Mouse (Mus musculus) limb, embryonic 13.5 days (tissue): ENCODE results near the gene Krtap9-3. TPM values are rescaled to one million over a fixed set of nuclear protein-coding genes. Genes with fewer than 3 reads are reported as not detected.
A peak's percentile ranks its signal among the peaks of the same experiment; 100 is the strongest.
"Not testable (repeated sequence)": the region's sequence is repeated elsewhere in the genome, so short reads cannot be mapped to it uniquely, and the experiment has no call there.

Experiments
- ATAC-seq: fragments of 200-750 bp; cut with Nextera tagmentation; 2 replicates; pipeline ENCODE4 v1.8.0; 2017; ENCODE audit warnings: low read depth, moderate number of reproducible peaks, moderate TSS enrichment; ENCODE audit not compliant: low FRiP score
- H3K27ac ChIP-seq: fragments of 300-500 bp; sonication (generic); 2 replicates; pipeline ENCODE4 v1.5.1; 2015; ENCODE audit warnings: inconsistent platforms, mild to moderate bottlenecking, moderate library complexity
- H3K27me3 ChIP-seq: fragments of 300-500 bp; sonication (generic); 2 replicates; pipeline ENCODE4 v1.6.1; 2015; ENCODE audit warnings: mild to moderate bottlenecking, inconsistent platforms
- H3K36me3 ChIP-seq: fragments of 300-500 bp; sonication (generic); 2 replicates; pipeline ENCODE4 v1.6.1; 2015; ENCODE audit warnings: inconsistent platforms, mild to moderate bottlenecking, moderate library complexity
- H3K4me1 ChIP-seq: fragments of 300-500 bp; sonication (generic); 2 replicates; pipeline ENCODE4 v1.6.1; 2015; ENCODE audit warnings: inconsistent platforms
- H3K4me2 ChIP-seq: fragments of 300-500 bp; sonication (generic); replicated peaks from 2 replicates; pipeline ENCODE4 v1.6.1; 2015; ENCODE audit warnings: inconsistent platforms, mild to moderate bottlenecking, moderate library complexity
- H3K4me3 ChIP-seq: fragments of 300-500 bp; sonication (generic); 2 replicates; pipeline ENCODE4 v1.5.1; 2015; ENCODE audit warnings: moderate library complexity, mild to moderate bottlenecking, inconsistent platforms
- H3K9ac ChIP-seq: fragments of 300-500 bp; sonication (generic); 2 replicates; pipeline ENCODE4 v1.6.1; 2015; ENCODE audit warnings: mild to moderate bottlenecking, inconsistent platforms
- H3K9me3 ChIP-seq: fragments of 300-500 bp; sonication (generic); 2 replicates; pipeline ENCODE4 v1.6.1; 2016; ENCODE audit warnings: inconsistent platforms
- WGBS: fragments of 180-500 bp; shearing (Covaris S2); methylation state at CpG from one replicate; pipeline ENCODE4 v1.1.7; 2015; 5-methylcytosine and 5-hydroxymethylcytosine counted together
- polyA plus RNA-seq: library from polyadenylated mRNA; unstranded; fragments of >200 nt; fragmentation: Nextera tagmentation; extraction: Ambion mirVana; gene quantifications from 2 replicates; pipeline ENCODE4 v1.2.1, GENCODE M21; 2015

Krtap9-3 gene
- polyA plus RNA-seq, 1 experiment from 2014 or later = not detected

DNA sequence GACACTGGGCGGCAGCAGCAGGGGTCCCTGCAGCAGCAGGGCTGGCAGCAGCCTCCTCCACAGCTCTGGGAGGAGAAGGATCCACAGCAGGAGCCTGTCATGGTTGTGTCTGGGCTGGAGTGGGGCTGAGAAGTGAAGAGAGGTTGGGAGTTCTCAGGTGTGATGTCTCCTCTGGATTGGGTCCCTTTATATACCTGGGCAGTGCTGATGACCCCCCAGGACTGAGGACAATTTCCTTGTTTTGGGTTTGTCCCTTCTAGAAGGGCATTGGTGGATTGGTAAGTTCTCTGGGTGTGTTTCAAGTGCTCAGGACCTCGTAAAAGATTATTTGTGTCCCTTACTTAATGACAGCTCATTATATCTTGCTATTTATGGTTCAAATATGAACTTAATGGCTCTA is 12.2 kb upstream of the Krtap9-3 start, which contains the start of gene Gm11937:
Gene Gm11937 (minus strand): TSS at position 101 of the 400 bp plus-strand sequence.
- 24% methylated on average over 2 of the region's 2 CpGs for WGBS
- H3K9ac ChIP-seq, H3K36me3 ChIP-seq, H3K9me3 ChIP-seq, ATAC-seq, H3K4me1 ChIP-seq, H3K4me3 ChIP-seq, H3K27me3 ChIP-seq, H3K27ac ChIP-seq, H3K4me2 ChIP-seq: not testable (repeated sequence)

DNA sequence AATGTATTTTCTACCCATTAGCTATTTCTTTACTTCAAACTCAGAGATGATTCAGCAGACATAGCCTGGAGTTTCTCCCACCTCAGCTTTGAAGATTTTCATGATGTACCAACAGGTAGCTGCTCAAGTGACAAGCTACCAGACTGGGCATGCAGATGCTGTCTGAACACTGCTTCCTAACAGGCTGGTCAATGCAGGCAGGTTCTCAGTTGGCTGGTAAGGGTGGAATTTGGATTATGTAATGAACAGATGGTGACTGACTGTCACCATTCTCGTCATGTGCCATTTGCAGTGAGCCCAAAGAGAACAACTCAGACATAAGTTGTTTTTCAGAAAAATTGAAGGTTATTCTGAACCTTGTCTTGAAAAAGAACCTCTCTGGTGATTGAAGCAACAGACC is 11.2 kb upstream of the Krtap9-3 start:
- WGBS = 62% methylated on average over 1 of the region's 1 CpGs

DNA sequence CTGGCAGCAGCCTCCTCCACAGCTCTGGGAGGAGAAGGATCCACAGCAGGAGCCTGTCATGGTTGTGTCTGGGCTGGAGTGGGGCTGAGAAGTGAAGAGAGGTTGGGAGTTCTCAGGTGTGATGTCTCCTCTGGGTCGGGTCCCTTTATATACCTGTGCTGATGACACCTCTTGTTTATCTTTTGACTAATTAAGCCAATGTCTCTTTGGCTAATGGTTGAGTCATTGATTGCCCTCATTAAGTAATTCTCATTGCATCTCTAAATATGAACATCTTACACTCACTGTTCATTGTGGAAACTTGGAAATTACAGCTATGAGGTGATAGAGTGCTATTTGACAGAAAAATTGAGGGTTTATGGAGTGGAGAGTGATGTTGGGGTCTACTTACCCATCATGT is 5.3 kb upstream of the Krtap9-3 start, which contains the start of gene Gm11938:
Gene Gm11938 (minus strand): TSS at position 101 of the 400 bp plus-strand sequence.
- H3K4me3 ChIP-seq, ATAC-seq, H3K4me2 ChIP-seq, H3K27me3 ChIP-seq, H3K36me3 ChIP-seq, H3K9me3 ChIP-seq, H3K4me1 ChIP-seq, H3K27ac ChIP-seq, H3K9ac ChIP-seq: not testable (repeated sequence)
- WGBS = 44% methylated on average over 1 of the region's 1 CpGs

More for the DNA sequence above, 11.2 kb upstream of the Krtap9-3 start:
- Histone ChIP-seq H3K4me3 (no peak overlapping the region), H3K27me3 (no peaks in the 10 kb centered on the region), H3K9me3 (no peaks in the 10 kb centered on the region), H3K4me1 (no peaks in the 10 kb centered on the region), H3K9ac (no peak overlapping the region), H3K36me3 (no peaks in the 10 kb centered on the region), H3K27ac (no peak overlapping the region), H3K4me2 (no peak overlapping the region)
- ATAC-seq = no peak

DNA sequence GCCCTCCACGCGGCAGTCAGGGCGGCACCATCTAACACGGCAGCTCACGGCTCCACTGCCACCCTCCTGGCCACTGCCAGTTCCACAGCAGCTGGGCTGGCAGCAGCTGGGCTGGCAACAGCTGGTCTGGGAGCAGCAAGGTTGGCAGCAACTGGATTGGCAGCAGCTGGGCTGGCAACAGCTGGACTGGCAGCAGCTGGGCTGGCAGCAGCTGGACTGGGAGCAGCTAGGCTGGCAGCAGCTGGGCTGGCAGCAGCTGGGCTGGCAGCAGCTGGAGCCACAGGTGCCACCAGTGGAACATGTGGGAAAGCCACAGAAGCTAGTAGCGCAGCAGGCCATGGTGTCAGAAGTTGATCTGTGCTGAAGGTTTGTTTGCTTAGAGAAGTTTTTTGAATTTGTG is 6.9 kb downstream of the Krtap9-3 start, which contains the start of gene Krtap1-3:
Gene Krtap1-3 (minus strand): TSS at position 359 of the 400 bp plus-strand sequence.
- Histone ChIP-seq H3K36me3 (no peaks in the 10 kb centered on the region), H3K27me3 (no peaks in the 10 kb centered on the region), H3K4me2 (no peak within 1 kb of the TSS), H3K4me3 (no peak within 1 kb of the TSS), H3K27ac (no peak within 1 kb of the TSS), H3K9me3 (no peaks in the 10 kb centered on the region), H3K9ac (no peak within 1 kb of the TSS), H3K4me1 (no peaks in the 10 kb centered on the region)
- ATAC-seq = no peak
- WGBS = 76% methylated on average over 6 of the region's 6 CpGs

DNA sequence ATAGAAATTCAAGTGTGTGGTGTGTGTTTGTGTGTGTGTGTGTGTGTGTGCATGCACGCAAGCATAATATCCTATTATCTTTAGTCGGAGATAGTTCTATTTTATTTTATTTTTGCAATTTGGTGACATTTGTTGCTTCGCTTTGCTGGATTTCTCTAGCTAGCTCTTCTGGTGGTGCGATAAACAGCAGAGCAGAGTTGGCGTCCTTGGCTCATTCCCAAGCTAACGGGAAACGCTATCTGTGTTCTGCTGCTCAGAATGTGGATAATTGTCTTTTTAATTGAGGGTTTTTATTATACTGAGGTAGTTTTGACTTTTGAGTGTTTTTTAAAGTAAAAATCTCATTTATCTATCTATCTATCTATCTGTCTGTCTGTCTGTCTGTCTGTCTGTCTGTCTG is 12.8 kb downstream of the Krtap9-3 start:
- no peak for ATAC-seq
- no peaks in the 10 kb centered on the region for H3K9me3 ChIP-seq
- no peak overlapping the region for H3K4me3 ChIP-seq
- H3K9ac ChIP-seq = no peak overlapping the region
- no peaks in the 10 kb centered on the region for H3K4me1 ChIP-seq
- H3K4me2 ChIP-seq = no peak overlapping the region
- no peaks in the 10 kb centered on the region for H3K27me3 ChIP-seq
- no peak overlapping the region for H3K27ac ChIP-seq
- WGBS = 89% methylated on average over 7 of the region's 7 CpGs
- no peaks in the 10 kb centered on the region for H3K36me3 ChIP-seq

DNA sequence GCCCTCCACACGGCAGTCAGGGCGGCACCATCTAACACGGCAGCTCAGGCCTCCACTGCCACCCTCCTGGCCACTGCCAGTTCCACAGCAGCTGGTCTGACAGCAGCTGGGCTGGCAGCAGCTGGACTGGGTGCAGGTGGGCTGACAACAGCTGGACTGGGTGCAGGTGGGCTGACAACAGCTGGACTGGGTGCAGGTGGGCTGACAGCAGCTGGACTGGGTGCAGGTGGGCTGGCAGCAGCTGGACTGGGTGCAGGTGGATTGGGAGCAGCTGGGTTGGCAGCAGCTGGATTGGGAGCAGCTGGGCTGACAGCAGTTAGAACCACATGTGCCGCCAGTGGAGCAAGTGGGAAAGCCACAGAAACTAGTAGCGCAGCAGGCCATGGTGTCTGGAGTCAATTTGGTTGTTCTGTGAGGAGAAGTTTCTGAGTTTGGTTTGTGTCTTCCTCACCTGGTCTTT is 14.6 kb downstream of the Krtap9-3 start, which contains the start of gene Krtap1-4:
Gene Krtap1-4 (minus strand): TSS at position 410 of the 460 bp plus-strand sequence.
- no peak for ATAC-seq
- WGBS = 66% methylated on average over 5 of the region's 5 CpGs

DNA sequence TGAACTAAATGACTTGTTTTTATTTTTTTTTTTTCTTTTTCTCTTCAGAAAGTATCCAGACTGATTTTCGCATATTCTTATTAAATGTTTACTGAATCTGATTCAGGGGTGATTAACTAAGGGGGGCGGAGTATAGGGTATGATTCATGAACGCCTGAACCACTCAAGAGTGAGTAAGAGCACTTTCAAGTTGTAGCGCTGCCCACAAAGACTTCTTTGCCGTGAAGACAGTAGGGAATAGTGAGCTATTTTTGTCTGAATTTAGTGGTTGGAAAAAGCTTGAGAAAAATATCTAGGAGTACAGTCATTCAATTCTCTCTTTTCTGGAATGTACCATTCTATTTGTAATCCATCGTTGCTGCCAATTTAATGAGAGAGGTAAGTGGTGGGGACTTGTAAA is 16.3 kb downstream of the Krtap9-3 start:
- H3K9me3 ChIP-seq = no peaks in the 10 kb centered on the region
- no peaks in the 10 kb centered on the region for H3K27me3 ChIP-seq
- no peaks in the 10 kb centered on the region for H3K4me1 ChIP-seq
- H3K36me3 ChIP-seq = no peaks in the 10 kb centered on the region
- H3K9ac ChIP-seq = no peak overlapping the region
- H3K4me2 ChIP-seq = no peak overlapping the region
- 82% methylated on average over 6 of the region's 6 CpGs for WGBS
- ATAC-seq = no peak
- no peak overlapping the region for H3K4me3 ChIP-seq
- no peak overlapping the region for H3K27ac ChIP-seq

More for the DNA sequence above, 14.6 kb downstream of the Krtap9-3 start, which contains the start of gene Krtap1-4:
- H3K9ac ChIP-seq = no peak within 1 kb of the TSS
- no peaks in the 10 kb centered on the region for H3K9me3 ChIP-seq
- H3K4me1 ChIP-seq = no peaks in the 10 kb centered on the region
- no peak within 1 kb of the TSS for H3K4me3 ChIP-seq
- H3K27ac ChIP-seq = no peak within 1 kb of the TSS
- H3K36me3 ChIP-seq = no peaks in the 10 kb centered on the region
- no peaks in the 10 kb centered on the region for H3K27me3 ChIP-seq
- no peak within 1 kb of the TSS for H3K4me2 ChIP-seq

DNA sequence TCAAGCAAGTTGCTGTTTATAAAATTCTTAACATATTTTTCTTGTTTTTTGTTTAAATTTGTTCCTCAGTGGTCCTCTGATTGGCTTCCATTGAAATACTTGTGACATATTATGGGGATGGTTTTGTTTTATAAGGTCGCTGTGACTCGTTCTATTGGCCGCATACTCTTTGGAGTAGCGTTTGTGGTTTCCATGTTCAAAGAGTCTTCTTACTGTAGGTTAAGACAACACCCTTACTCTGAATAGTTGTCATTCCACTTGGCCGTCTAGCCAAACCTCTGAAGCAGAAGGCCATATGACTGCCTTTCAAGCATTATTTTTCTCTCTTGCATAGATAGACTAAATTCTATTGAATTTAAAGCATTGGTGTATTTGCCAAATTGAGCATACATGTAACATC is 16.9 kb downstream of the Krtap9-3 start:
- Histone ChIP-seq H3K27ac (no peak overlapping the region), H3K9me3 (no peaks in the 10 kb centered on the region), H3K4me3 (no peak overlapping the region), H3K4me1 (no peaks in the 10 kb centered on the region), H3K36me3 (no peaks in the 10 kb centered on the region), H3K9ac (no peak overlapping the region), H3K27me3 (no peaks in the 10 kb centered on the region), H3K4me2 (no peak overlapping the region)
- WGBS = 88% methylated on average over 5 of the region's 5 CpGs
- no peak for ATAC-seq

DNA sequence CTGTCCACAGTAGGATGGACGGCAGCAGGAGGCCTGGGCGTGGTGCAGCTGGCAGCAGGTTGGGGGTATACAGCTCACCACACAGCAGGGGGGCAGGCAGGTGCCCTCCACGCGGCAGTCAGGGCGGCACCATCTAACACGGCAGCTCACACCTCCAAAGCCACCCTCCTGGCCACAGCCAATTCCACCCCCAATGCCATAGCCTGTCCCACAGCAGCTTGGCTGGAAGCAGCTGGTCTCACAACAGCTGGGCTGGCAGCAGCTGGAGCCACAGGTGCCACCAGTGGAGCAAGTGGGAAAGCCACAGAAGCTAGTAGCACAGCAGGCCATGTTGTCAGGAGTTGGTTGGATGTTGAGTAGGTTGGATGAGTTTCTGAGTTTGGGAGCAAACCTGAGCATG is 17.3 kb downstream of the Krtap9-3 start, which contains the start of gene Krtap1-5:
Gene Krtap1-5 (minus strand): TSS at position 381 of the 400 bp plus-strand sequence.
- H3K9ac ChIP-seq = no peak within 1 kb of the TSS
- H3K27ac ChIP-seq = no peak within 1 kb of the TSS
- H3K4me3 ChIP-seq = no peak within 1 kb of the TSS
- no peak within 1 kb of the TSS for H3K4me2 ChIP-seq
- H3K9me3 ChIP-seq = no peaks in the 10 kb centered on the region
- H3K27me3 ChIP-seq = no peaks in the 10 kb centered on the region
- WGBS = 82% methylated on average over 6 of the region's 6 CpGs
- no peaks in the 10 kb centered on the region for H3K36me3 ChIP-seq
- H3K4me1 ChIP-seq = no peaks in the 10 kb centered on the region
- ATAC-seq = no peak

DNA sequence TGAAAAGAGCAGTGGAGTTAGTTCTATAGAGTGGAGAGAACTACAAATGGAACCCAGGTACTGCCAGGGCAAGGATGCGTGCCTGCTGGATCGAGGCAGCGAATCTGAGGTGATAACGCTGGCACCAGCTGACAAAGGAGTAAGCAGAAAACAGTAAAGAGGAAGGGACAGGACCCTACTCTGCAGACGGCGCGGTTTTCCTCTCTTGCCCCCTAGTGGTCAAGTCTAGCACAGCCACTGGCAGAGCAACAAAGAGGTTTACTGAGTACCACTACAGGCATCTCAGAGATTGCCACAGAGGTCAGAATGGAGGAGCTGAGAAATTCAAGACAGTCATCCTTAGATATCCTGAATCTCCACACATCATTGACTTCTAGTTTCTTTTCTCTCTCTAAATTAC is 23.8 kb downstream of the Krtap9-3 start:
- Histone ChIP-seq H3K9ac (no peak overlapping the region; the same call in 1 of the 2 replicates), H3K4me2 (peak overlapping the region; percentile 49), H3K4me1 (no peaks in the 10 kb centered on the region), H3K9me3 (no peaks in the 10 kb centered on the region), H3K27me3 (no peaks in the 10 kb centered on the region), H3K36me3 (no peaks in the 10 kb centered on the region), H3K27ac (no peak overlapping the region), H3K4me3 (peak overlapping the region; percentile 16; the same call in 1 of the 2 replicates)
- WGBS = under 1% methylated on average over 7 of the region's 7 CpGs
- 0 out of 2 replicates have a peak, but pooled peaks have one; percentile 44 for ATAC-seq

DNA sequence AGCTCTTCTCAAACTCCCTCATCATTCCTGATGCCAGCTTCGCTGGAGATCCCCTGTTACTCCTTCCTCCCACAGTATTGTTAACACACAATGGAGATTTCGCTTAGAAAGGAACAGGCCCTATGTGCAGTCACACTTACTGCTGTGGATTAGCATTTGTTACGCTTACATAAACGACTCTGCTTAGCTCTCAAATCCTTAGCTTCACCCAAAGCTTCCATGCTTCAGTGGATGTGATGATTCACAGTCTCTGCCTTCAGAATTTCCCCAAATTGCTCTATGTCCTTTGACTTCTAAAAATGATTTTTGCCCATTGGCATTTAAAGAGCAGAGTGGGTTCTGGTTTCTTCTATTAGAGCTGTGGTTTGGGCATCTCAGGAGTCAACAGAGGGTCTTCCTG is 24.7 kb downstream of the Krtap9-3 start:
- H3K4me1 ChIP-seq = no peaks in the 10 kb centered on the region
- H3K9ac ChIP-seq = no peak overlapping the region
- no peak overlapping the region for H3K27ac ChIP-seq
- H3K4me3 ChIP-seq = no peak overlapping the region
- ATAC-seq = no peak
- H3K27me3 ChIP-seq = no peaks in the 10 kb centered on the region
- H3K4me2 ChIP-seq = no peak overlapping the region
- H3K36me3 ChIP-seq = no peaks in the 10 kb centered on the region
- no peaks in the 10 kb centered on the region for H3K9me3 ChIP-seq
- WGBS = 73% methylated on average over 4 of the region's 4 CpGs

DNA sequence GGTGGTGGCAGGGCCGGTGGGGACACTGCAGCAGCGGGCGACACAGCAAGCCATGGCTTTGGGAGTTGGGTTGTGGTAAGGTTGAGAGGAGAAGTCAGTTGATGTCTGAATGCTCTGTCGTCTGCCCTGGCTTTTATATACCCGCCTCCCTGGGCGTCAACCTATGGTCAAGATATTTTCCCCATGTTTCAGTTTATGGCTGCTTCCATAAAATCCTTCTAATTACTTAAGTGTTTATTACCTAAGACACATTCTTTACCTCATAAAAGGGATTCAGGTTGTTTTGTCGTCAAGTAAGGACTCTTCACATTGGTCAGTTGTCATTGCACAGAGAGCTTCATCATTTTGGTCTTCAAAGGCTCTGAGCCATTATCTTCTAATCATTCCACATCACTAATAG is 31.4 kb downstream of the Krtap9-3 start, which contains the start of gene Krtap3-1:
Gene Krtap3-1 (minus strand): TSS at position 101 of the 400 bp plus-strand sequence.
- no peaks in the 10 kb centered on the region for H3K36me3 ChIP-seq
- no peaks in the 10 kb centered on the region for H3K9me3 ChIP-seq
- H3K27me3 ChIP-seq = no peaks in the 10 kb centered on the region
- no peaks in the 10 kb centered on the region for H3K4me1 ChIP-seq
- H3K9ac ChIP-seq = no peak within 1 kb of the TSS
- no peak within 1 kb of the TSS for H3K27ac ChIP-seq
- ATAC-seq = no peak
- no peak within 1 kb of the TSS for H3K4me3 ChIP-seq
- whole genome bisulfite sequencing = 66% methylated on average over 7 of the region's 7 CpGs
- no peak within 1 kb of the TSS for H3K4me2 ChIP-seq

DNA sequence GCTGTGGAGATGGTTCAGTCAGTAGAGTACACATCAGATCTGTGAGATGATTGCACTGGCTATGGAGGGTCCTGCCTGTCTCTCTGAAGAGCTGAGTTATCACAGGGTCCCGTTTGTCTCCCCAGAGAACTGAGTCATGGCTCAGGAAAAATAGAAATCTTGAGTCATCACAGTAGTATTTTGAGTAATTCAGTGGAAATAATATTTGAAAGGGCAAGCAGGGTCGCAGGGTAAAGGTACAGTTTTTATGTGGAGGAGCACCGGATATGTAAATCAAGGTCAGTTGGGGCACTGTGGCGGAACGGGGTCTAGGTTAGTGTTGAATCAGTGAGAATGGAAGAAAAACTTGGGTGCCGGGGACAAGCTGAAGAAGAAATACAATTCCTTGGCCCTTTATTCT is 35.3 kb downstream of the Krtap9-3 start:
- 85% methylated on average over 6 of the region's 6 CpGs for WGBS
- no peak for ATAC-seq
- H3K27ac ChIP-seq = no peak overlapping the region

More for the DNA sequence above, 35.3 kb downstream of the Krtap9-3 start:
- Histone ChIP-seq H3K4me3 (no peak overlapping the region), H3K27me3 (no peaks in the 10 kb centered on the region), H3K4me1 (no peaks in the 10 kb centered on the region), H3K36me3 (no peaks in the 10 kb centered on the region), H3K9me3 (no peaks in the 10 kb centered on the region), H3K4me2 (no peak overlapping the region), H3K9ac (no peak overlapping the region)
